Mouse (Mus musculus): Measurements from ENCODE around the gene Igsf6.

DNA sequence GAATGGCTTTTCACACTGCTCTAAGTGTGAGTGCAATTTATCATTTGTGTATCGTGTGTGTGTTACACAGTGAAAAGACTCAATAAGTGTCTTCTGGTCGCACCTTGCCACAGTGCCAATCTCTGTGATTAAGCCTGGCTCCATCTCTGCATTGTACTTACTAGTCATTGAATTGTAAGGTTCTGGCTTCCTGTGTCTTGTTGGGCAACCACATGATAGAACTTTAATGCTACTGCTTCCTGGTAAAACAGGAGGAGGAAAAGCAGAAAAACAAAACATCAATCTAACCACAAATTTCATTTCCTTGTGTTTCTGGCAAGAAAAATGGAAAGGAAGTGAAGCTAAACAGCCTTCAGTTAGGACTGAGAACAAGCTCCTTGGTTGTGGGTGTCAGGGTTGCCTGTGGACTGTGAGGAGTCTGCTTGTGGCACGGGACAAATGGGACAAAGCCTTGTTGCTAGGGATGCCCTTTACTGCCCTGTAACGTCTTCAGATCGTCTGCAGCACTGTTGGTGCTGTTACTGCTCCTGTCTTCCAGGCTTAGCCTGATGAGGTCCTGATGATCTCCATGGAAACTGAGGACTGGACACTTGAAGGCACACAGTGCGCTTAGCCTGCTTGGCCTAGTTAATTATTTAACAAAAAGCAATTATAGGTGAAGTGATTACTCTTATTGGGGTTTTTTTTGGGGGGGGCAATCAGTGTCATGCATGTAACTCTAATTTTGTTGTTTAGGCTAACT, 14.7 kb downstream of the Igsf6 start:
- TF ChIP-seq CTCF (IDR thresholded peaks at IDR 0.05; ENCODE audit: borderline replicate concordance, extremely low read depth, insufficient read depth, insufficient read length) (no peak), POLR2A (IDR thresholded peaks at IDR 0.05; ENCODE audit: borderline replicate concordance, extremely low read depth, insufficient read depth, insufficient read length, poor library complexity, severe bottlenecking) (no peak)
